Mouse (Mus musculus): ENCODE measurements around the gene Tnfrsf26.

GRCm38 (mm10) chr7:143601705-143602104 lies 26.8 kb downstream of the Tnfrsf26 start:
- no peak for TF ChIP-seq CTCF (IDR thresholded peaks at IDR 0.05; ENCODE audit: borderline replicate concordance, control insufficient read depth, extremely low read depth, insufficient read depth, low read length, poor library complexity)
- TF ChIP-seq POLR2A (IDR thresholded peaks at IDR 0.05; ENCODE audit: control insufficient read depth, extremely low read depth, insufficient read depth, low read length, poor library complexity): no peak

All from thymus, adult 2 months (tissue).